Mouse (Mus musculus): ENCODE results near the gene Zic4.

The Zic4 gene

GRCm38 (mm10) chr9:91364127-91364970, 2.1 kb downstream of the Zic4 start:
- no peak for DNase-seq

GRCm38 (mm10) chr9:91364971-91365501, 2.8 kb downstream of the Zic4 start:
- no peak for DNase-seq

GRCm38 (mm10) chr9:91365664-91366063, 3.5 kb downstream of the Zic4 start, which contains the start of gene Zic1:
Gene Zic1, minus strand, starts transcription at chr9:91365810.
- DNase-seq, result no peak

- DNase-seq, result no peak
Observed at GRCm38 (mm10) chr9:91366226-91366998, 4.2 kb downstream of the Zic4 start.

GRCm38 (mm10) chr9:91366999-91367811, 5.0 kb downstream of the Zic4 start:
- DNase-seq, result peak; percentile 27

- DNase-seq, result no peak
Observed at GRCm38 (mm10) chr9:91368150-91368549, 5.9 kb downstream of the Zic4 start.

- no peak for DNase-seq
Observed at GRCm38 (mm10) chr9:91368946-91369292, 6.7 kb downstream of the Zic4 start.

GRCm38 (mm10) chr9:91369293-91369991, 7.2 kb downstream of the Zic4 start:
- DNase-seq, result no peak

- peak; percentile 41 for DNase-seq
Observed at GRCm38 (mm10) chr9:91370191-91370708, 8.0 kb downstream of the Zic4 start.

- peak; percentile 46 for DNase-seq
Observed at GRCm38 (mm10) chr9:91371011-91371410, 8.8 kb downstream of the Zic4 start.

- DNase-seq, result peak; percentile 41
Observed at GRCm38 (mm10) chr9:91371608-91372007, 9.4 kb downstream of the Zic4 start.

- DNase-seq, result peak; percentile 21
Observed at GRCm38 (mm10) chr9:91373811-91374575, 11.8 kb downstream of the Zic4 start.

GRCm38 (mm10) chr9:91374665-91375064, 12.5 kb downstream of the Zic4 start:
- DNase-seq, result peak; percentile 48

GRCm38 (mm10) chr9:91377036-91377872, 15.0 kb downstream of the Zic4 start:
- peak; percentile 73 for DNase-seq

- DNase-seq, result no peak
Observed at GRCm38 (mm10) chr9:91377873-91378150, 15.6 kb downstream of the Zic4 start.

- peak; percentile 82 for DNase-seq
Observed at GRCm38 (mm10) chr9:91378411-91379299, 16.4 kb downstream of the Zic4 start.

- no peak for DNase-seq
Observed at GRCm38 (mm10) chr9:91379300-91379635, 17.1 kb downstream of the Zic4 start.

- peak; percentile 21 for DNase-seq
Observed at GRCm38 (mm10) chr9:91379781-91380457, 17.7 kb downstream of the Zic4 start.

- DNase-seq, result peak; percentile 30
Observed at GRCm38 (mm10) chr9:91380458-91380914, 18.3 kb downstream of the Zic4 start.

Measured in heart, adult 11 months (tissue).